Mouse (Mus musculus) c-Kit-positive CD71-positive TER-119-positive erythroid progenitor cells, embryonic 14.5 days (primary cell): ENCODE results near the gene Filip1l.

Experiments used
- DNase-seq: peaks from one replicate; pipeline ENCODE4 v3.0.0-alpha.2; 2013; ENCODE audit warnings: low spot score

Filip1l gene

DNA sequence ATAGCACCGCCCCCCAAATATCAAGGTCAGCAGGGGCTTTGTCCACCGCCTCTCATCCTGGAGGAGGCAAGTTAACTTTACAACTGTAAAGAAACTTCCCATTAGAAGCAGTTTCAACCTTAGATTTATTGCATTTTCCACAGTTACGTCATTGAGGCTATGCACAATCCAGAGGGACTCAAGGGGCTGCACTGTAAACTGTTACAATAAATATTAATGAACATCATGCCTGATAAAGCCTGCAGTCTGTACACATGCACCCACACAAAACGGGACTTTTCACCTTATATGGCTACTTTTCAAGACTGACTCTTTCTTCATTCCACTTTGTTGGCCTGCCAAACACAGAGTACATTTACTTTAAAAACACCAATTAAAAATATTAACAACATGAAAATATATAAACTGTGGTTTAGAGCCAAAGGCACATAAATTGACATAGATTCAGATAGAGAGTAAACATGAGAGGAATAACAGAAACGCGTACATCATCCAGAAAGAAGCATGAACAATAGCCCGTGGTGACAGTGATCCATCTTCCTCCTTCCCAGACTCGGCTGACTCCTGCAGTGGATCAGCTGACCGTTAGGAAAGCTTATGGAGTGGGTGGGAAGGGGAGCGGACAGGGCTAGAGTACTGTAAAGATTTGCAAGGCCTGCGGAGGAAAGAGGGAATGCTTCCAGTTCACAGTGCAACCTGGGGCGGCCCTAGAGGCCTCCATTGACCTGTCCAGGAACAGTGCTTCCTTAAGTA, 131.3 kb downstream of the Filip1l start:
- DNase-seq, result no peak

DNA sequence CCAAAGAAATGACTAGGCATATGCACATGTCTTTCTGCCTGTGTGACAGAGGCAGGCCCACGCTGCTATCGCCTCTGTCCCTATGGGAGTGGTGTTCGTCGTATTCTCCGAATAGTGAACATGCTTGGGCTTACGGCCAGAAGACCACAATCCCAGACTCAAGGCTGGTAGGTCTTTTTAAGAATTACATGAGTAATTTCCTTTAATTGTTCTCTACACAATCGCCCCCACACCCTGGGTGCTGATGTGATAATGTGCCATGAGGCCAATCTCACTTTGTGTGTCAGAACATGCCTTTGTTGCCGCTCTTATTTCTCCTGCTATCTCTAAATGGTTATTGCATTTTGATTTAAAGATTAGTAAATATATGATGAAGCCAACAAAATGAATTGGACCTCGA, 132.4 kb downstream of the Filip1l start:
- DNase-seq, result no peak

DNA sequence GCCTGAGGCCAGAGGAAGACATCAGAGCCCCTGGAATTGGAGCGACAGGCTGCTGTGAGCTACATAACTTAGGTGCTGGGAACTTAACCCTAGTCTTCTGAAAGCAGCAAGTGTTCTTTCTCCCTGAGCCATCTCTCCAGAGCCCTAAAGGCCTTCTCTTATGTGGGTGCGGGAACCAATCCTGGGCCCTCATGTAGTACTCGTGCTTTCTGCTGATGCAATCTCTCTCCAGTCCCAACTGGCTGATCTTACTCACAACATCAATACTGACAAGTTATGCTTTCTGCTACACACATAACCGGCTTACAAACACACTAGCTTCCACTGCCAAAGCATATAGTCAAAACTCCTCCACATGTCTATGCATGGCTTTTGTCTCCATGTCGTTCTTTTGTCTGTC, 133.4 kb downstream of the Filip1l start:
- DNase-seq, result no peak

DNA sequence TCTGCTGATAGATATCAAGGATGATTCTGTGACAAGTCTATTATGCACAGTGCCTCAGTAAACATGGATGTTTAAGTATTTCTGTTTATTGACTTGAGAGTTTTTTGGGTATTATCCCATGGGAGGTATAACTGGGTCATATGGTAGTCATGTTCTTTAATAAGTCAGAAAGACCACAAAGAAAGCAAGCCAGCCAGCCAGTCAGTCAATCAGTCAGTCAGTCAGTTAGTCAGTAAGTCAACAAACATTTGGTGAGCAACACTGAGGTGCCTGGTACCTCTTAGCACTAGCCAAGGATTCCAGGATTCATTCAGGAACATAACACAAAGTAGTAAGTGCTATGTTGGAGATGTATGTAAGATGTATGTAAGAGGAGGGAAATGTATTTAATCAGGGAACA, 135.8 kb downstream of the Filip1l start:
- DNase-seq, result no peak

DNA sequence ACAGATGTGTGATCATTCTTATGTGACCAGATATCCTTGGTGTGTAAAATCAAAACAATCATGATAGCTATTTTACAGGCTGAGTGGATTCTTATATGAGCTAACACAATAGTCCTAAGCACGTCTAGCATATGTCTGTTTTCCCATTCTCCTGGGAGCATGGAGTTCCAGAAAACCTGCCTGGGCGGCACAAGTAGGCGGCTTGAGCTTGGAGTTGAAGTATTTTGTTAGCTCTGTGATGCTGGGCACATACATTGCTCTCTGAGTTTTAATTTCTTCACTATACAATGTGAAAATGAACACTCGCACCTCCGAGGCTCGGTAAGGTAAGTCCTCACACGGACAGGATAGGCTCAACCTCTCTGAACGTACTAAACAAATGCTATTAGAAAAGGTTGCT, 137.8 kb downstream of the Filip1l start:
- no peak for DNase-seq

DNA sequence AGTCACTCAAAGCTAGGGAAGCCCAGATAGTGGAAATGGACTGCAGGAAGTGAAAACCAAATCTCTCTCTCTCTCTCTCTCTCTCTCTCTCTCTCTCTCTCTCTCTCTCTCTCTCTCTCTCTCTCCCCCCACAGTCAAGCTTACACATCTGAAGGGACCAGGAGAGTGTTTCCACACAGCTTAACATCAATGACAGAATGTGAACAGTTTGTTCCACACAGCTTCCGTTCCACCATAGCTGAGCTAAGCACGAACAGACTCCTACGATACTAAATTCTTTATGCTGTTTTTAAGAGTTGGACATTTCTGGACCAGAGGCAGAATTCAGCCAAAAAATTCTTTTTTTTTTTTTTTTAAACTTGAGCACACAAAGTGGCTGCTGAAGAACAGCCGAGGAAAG, 139.0 kb downstream of the Filip1l start:
- no peak for DNase-seq

DNA sequence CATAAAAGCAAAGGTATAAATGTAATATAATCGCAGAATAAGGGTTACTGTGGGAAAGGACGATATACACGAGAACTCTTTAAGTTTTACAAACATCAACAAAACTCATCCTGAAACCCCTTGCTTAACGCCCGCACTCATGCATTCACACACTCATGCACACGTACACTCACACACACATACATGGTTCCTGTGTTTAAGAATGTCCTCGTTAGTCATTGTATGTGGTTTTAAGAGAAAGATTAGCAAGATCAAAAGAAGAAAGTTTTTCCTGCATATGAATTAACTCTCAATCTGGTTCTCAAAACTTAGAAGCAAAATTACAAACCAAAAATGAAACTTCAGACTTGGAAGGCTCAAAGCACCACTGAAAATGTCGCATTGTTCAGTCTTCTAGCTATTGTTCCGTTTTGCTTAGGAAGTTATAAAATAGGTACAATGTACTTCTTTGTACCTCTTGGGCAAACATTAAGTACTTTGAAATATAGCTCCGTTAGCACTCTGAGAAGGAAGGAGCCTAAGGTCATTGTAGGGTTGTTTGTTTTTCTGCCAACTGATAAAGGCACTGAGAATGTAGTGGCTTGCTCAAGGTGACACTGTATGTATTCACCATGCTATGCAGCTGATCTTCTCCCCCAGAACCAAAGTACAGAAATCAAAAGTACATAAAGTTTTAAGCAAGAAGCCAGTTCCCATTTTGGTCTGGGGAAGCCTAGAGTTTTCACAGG, 142.7 kb downstream of the Filip1l start:
- no peak for DNase-seq

DNA sequence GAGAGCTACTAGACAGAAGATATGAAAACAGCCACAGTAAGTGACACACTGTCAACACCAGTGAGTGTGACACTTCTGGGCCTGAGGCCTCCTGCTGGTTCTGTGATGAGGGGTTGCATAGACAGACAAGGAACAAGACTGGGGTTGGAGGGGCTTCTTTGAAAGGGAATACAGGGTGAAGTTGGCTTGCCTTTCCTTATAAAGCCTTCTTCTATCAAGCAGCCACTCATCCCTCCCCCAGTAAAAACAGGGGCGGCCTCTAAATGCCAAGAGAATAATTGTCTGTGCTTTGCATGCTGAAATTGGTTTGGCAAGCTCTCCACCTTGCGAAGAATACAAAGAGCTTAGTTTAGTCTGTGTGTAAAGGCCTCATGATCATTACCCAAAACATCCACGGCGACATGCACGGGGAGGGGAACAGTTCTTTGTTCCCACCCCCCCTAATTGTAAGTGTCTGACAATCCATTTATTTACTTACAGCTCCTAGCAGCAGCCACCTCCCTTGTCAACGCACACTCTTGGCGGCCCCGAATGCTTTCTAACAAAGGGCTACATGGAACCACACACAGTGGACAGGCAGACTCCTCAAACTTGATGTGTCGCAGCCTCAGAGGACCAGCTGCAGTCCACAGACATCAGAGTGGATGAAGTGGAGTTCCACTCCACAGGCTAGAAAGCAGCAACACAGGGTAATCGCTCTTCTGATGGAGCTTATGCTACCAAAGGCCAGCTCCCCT, 143.7 kb downstream of the Filip1l start:
- no peak for DNase-seq

DNA sequence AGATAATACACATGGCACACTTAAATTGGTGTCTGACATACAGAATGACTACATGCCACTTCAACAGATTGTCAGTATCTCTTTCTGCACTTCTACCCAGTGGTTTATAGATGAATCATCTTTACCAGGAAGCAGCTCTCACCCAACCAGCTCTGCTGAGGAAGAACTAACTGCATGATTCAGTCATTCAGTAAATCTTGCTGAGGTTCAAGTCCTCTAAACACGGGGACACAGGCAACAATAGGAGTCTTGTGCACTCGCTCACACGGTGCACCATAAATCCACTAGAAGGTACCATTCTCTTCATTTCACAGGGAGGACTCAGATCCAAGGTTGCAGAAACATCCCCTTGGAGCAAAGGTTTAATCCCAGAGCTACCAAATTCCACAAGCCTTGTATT, 148.0 kb downstream of the Filip1l start:
- DNase-seq, result no peak

DNA sequence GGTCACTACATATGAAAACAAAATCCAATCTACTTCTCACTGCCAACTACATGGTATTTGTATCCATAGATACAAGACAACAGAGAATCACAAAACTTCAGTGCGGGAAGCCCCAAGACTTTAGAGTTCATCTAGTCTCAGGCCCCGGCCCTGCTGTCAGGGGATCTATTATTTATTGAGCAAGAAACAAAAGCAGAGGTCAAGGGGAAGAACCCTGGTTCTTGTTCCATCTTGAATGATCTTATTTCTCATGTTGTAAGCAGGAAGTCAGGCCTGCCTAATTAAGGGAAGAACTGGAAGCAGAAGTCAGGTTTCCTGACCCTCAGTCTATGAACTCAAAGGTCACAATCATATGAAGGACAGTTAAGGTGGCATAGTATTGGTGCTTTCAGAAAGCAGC, 149.3 kb downstream of the Filip1l start:
- DNase-seq, result no peak

DNA sequence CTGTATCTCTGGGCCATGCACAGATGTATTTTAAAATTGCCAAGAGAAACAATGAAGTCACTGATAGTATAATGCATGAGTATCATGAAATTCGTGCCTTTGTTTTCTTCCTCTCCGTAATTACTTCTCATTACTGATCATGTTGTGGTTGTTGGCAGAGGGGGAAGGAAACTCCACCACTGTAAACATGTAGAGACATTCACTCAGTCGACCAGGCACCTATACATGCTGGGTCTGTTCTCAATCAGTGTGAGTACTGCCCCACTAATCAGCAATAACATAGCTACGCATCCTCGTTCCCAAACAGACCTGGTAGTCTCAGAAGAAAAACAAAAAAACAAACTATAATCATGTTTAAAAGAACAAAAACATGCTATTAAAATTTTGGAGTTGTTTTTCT, 149.9 kb downstream of the Filip1l start:
- DNase-seq, result no peak

DNA sequence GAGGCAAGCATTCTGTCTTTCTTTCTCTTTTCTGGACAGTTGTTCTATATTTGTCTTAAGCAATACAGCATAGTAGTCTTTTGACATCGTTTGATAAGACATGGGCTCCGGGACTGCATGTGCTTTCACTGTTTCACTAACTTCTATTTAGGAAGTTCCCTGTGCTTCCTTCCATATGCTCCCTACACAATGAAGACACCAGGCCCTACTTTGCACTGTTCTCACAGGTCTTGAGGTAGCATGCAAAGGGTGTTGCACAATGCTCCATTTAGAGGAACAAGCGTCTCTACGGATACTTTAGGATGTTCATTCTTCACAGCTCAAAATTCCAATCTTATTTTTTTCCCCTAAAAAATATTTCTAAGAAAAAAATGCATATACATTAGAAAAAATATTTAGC, 151.8 kb downstream of the Filip1l start:
- no peak for DNase-seq

DNA sequence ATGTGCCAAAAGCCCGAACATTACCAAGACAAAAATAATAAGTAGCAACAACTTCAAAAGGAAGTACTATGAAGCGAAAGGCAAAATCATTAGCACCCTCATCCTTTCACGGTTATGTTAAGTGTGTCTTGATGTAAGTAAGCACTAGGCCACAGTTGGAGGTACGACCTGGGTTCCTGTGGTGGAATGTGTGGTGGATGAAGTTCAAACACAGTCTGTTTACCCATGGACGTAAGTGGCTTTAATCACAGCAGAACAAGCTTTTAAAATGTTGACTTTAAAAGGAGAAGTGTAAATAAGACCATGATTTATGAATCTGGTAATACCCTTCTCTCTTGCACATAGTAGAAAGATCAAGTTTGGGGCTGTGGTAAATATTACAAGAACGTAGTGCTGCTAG, 153.2 kb downstream of the Filip1l start:
- DNase-seq, result no peak

DNA sequence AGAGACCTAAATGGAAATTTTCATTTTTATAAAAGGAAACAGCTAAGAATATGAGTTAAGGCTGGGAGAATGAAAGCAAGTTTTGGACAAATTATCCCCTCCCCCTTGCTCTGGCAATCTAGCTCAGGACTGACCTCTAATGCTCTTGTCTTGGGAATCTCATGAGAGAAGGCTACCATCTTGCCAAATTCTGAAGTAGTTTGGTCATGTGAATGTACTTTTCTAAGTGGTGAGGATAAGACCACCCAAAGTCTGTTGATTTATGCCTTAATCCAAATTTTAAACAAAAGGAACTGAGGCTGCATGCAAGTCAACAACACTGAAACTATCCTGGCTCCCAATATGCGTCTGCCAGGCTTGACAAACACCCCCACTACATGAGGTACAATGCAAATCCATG, 155.5 kb downstream of the Filip1l start:
- DNase-seq, result no peak

DNA sequence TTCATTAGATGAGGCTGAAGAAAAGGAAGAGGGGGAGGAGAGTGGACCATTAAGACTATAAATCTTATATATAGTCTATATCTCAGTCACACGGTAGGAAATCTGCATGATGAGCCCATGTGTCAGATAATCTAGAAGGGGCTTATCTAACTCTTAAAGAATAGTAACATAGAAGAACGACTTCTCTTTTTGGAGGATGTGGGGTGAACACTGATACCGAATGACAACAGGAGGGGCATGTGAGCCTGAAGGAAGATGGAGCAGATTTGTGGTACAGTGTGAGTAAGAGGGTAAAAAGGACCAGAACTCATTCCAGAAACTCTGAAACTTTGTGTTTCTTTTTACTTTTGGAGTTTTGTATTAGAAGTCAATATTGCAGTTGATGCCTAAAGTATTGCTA, 156.2 kb downstream of the Filip1l start:
- DNase-seq, result no peak

DNA sequence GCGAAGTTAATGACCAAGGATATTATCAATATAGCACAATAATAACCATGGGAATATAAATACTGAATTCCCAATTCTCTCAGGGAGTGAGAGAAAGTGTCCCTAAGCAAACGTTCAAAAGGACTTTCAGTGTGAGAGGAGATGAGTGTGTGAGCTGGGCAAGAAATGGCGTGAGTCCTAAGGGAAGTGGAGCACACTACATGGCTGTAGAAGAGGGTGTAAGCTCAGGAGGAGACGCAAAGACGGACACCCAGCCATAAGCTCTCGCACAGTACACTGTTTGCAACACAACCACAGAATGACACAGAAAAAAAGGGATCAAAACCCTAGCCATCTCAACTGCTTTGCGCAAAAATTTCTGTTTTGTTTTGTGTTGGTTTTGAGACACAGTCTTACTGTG, 160.7 kb downstream of the Filip1l start:
- DNase-seq, result no peak

DNA sequence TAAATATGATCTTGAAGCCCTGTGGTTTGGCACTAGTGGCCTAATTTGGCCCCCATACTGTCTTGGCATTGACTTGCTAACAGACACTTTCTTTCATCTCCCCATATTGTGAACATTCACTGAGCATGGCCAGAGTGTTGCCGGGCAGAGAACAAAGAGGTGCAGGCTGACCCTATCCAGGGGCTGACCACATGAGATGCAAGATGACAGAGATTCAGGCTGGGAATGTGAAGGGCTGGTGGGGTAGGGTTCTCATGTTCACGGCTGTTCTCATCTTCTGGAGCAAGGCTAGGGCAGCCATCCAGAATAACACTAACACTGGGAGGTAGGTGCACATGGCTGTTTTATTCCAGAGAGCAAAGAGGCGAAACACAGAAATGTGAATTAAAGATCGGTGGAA, 161.5 kb downstream of the Filip1l start:
- no peak for DNase-seq

DNA sequence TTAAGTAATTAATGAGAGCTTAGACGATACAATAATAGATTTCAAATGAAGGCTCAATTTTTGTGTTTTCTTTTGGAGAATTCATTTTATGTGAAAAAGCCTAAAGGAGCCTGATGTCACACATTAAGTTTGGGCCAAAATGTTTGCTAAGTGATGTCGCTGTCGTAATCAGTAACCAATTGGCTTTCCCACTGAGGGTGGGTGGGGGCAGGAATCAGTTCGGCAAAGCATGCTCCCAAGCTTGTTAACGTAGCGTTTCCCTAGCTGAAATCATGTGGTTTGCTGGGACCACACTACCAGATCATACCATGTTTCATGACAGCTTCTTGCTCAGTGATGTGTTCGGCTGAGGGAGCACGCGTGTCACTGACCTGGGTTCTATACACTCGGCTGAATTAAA, 162.7 kb downstream of the Filip1l start:
- no peak for DNase-seq

DNA sequence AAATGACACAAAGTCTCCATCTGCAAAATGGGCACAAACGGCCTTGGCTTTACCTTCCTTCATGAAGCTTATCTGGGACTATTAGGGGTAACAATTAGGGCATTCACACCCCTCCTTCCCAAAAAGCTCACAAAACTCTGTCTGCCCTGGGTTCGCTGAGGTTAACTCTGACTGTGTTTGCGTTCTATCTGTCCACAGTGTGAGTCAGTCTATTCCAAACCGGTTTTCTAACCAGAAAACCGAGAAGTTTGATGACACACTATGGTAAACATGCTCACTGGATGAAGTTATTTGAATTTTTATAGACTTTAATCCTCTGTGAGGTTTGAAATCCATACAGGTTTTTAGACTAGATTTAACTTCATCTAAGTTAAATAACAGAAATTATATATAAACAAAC, 172.2 kb downstream of the Filip1l start:
- DNase-seq, result no peak

DNA sequence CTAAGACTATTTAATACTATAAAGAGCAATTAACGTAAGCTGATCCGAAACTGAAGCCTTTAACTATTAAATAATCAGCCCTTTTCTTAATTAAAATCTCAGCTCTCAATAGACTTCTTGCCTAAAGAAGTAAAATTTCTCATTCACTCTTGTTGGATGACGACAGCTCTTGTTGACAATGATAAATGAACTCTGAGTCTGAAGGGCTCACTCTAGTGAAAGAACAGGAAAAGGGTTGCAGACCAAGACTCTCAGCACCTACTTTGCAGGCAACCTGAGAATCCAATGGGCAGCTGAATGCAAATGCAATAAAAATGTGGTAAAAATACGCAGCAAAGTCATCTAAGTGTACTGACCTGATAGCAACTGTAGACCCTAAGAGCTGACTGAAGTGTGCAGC, 172.6 kb downstream of the Filip1l start:
- DNase-seq, result no peak

DNA sequence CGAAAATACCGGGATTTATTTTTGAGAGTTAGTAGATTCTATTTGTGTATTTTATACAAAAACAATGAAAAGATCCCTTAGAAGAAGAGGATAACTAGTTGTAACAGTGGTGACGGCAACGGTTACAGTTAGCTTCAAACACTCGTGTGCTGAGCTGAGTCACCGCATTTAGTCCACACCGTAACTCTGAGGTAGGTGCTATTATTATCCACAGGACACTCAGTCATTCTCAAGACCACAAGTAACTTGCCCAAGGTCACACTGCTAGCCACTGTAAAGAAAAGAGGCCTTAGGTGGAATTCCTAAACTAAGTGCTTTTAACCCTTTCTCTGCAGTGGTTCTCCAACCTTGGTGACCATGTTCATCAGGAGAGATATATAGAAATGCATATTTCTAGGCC, 174.0 kb downstream of the Filip1l start:
- no peak for DNase-seq

DNA sequence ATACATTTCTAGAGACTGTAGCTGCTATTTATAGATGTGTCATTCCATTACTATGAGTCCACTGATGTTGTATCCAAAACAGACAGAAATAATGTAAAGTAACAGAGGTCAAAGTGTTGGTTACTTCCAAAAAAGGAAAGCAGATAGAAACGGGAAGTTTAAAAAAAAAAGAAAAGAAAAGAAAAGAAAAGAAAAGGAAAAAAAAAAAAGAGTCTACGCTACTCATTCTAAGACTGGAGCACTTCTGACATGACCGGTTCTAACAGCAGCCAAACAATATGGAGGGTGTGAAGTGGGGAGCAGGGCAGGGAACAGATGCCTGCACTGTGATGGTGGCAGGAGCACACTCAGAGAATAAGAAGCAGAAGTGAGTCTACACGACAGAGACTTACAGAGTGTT, 175.6 kb downstream of the Filip1l start:
- no peak for DNase-seq

DNA sequence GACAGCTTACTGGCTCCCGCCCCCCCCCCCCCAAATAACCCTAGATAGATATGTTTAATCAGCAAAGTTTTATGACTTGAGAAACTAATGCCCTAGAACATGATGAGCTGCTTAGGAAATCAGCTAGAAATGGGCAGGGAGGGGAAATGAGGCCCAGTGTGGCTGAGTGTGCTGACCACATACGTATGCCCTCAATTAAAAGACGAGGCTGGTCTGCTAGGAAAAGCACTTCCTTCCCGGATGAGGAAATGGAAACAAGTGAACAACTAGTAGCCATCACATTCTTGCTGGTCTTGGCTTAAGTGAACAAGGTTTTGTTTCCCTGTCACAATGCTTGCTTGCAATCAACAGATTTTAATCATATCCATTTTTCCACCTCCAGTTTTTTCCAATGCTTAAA, 177.7 kb downstream of the Filip1l start:
- DNase-seq, result no peak
